Mouse (Mus musculus): ENCODE data around the gene Cpox. TPM values are rescaled to one million over a fixed set of nuclear protein-coding genes. Genes with fewer than 3 reads are reported as not detected.

The Cpox gene
- polyA plus RNA-seq, 1 experiment from 2014 or later, result 692 TPM

DNA sequence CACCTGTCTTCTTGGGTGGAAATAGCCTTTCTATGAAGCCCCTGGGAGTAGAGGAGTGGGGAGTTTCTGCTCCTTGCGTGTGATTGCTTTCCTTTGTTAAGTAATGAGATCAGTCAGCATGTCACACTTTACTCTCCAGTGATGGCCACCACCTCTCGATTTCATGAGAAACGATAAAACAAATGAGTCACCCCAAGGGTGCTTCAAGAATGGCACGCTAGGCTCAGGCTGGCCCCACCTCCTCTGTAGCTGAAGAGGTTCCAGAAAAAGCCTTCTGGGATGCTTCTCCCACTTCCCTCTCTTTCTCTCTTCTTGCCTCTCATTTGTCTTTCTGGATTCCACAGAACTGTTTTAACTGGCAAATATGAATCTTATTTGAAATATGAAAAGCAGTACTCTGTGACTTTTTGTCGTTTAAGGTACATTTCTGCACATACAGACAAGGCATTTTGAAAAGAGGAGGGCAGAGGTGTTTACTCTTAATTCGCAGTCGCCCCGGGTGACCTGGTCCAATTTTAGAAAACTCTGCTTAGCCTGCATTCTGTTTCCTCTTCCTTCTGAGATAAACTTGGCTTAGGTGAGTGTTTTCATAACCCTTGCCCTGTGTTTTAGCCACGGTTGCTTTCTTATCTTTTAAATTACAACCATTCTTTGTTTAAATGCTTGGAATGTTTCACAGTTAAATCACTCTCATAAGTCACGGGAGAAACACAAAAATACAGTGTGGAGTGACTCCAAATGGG lies 33.5 kb downstream of the Cpox start:
- Histone ChIP-seq H3K9me3 (replicated peaks) (no peaks in the 10 kb centered on the region), H3K36me3 (no peaks in the 10 kb centered on the region), H3K27ac (no peak overlapping the region), H3K4me1 (0 out of 2 replicates have a peak, but pooled peaks cover 5% of the 10 kb centered on the region), H3K27me3 (replicated peaks) (peaks cover 6% of the 10 kb centered on the region), H3K9ac (no peak overlapping the region), H3K4me3 (no peak overlapping the region), H3K4me2 (no peak overlapping the region)
- 26% methylated on average over 10 of the region's 10 CpGs for WGBS (ENCODE audit: insufficient replicate concordance)
- ATAC-seq, result no peak

DNA sequence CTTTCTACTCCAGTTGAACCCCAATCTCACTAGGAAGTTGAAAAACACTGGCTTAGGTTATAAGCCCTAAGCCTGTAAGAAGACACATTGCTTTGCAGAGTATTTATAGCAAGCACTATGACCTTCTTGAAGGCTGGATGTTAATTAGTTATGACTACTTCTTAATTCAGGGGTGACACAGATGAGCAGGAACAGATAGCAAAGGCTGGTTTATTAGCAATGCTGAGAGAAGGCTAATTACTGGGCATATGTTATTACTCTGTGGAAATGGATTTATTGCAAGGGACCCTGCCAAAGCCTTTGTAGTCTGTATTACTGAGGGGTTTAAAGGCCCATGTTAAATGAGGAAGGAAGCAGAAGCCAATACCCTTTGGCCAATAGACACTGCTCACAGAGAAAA lies 34.9 kb downstream of the Cpox start:
- no peak overlapping the region for H3K4me3 ChIP-seq
- H3K4me2 ChIP-seq, result no peak overlapping the region
- no peak overlapping the region for H3K9ac ChIP-seq
- no peaks in the 10 kb centered on the region for H3K9me3 ChIP-seq (replicated peaks)
- no peaks in the 10 kb centered on the region for H3K36me3 ChIP-seq
- ATAC-seq, result no peak
- peaks cover 10% of the 10 kb centered on the region; the same call in 1 of the 2 replicates for H3K4me1 ChIP-seq
- peaks cover 6% of the 10 kb centered on the region for H3K27me3 ChIP-seq (replicated peaks)
- H3K27ac ChIP-seq, result no peak overlapping the region

DNA sequence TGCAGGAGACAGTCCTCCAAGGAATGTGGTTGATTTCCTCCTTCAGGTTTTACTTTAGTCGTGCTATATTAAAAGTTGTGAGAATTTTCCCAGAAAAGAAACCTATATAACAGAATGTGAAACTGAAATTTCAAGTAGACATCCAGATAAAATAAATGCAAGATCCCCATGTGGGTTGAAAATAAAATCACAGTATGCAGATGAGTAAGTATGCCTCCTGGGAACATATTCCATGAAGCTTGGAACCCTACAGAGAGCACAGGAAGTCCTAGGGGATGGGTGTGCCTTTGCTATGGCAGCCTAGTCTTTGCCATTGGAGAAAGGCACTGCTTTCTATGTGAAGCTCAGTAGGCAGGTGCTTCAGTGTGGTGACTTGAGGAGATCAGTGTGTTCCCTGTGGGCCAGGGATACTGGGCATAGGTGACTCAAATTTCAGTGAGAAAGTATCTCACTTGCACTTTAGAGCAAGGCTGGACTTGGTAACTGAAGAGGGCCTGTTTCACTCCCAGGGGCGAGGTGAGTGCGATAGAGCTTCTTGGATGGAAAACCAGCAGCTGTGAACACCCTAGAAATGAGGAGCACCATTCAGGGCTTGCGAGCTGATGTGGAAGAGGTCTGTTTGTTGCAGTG lies 37.3 kb downstream of the Cpox start:
- WGBS (ENCODE audit: insufficient replicate concordance), result 72% methylated on average over 4 of the region's 4 CpGs

DNA sequence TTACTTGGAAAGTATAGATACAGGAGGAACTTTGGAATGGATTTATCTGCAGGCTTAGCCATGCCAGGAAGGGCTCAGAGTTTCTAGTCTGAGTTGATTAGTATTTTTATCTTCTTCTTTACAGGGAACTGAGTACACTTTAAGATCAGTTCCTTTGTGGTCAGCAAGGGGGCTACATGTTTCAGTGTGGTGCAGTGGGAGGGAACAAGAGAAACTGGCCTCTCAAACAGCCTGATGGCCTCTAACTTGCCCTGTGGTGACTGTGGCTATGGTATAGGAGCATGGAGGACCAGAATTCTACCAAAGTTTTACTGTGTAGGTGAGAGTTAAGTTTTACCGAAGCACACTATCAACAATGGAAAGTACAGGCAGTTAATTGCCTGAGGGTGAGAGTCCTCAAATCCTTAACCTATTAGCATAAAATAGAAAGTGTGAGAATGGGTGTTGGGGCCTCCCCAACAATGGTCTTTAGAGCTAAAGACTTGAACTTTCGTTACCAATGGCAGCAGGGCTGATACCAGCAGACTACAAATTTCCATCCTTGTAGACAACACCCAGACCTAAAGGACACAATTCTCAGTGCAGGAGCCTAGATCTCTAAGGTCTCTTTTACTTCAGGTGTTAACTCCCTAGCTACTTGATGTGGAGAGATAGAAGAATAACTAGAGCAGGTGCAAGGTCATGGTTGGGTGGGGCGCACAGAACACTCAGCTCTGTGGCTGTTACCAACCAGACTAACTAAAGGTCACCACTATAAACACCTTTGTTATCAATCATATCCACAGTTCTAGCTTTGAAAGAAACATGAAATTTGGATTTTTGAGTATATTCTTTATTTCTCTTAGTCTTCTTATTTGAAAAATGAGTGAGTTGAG lies 38.7 kb downstream of the Cpox start:
- H3K4me1 ChIP-seq, result peaks cover 5% of the 10 kb centered on the region; the same call in 1 of the 2 replicates
- no peak overlapping the region for H3K4me2 ChIP-seq
- H3K4me3 ChIP-seq, result no peak overlapping the region
- H3K27ac ChIP-seq, result no peak overlapping the region
- H3K9ac ChIP-seq, result no peak overlapping the region
- WGBS (ENCODE audit: insufficient replicate concordance), result 75% methylated on average over 3 of the region's 3 CpGs
- no peak for ATAC-seq
- H3K9me3 ChIP-seq (replicated peaks), result no peaks in the 10 kb centered on the region
- no peaks in the 10 kb centered on the region for H3K27me3 ChIP-seq (replicated peaks)
- H3K36me3 ChIP-seq, result no peaks in the 10 kb centered on the region

More for the DNA sequence above, 37.3 kb downstream of the Cpox start:
- Histone ChIP-seq H3K27me3 (replicated peaks) (peaks cover 5% of the 10 kb centered on the region; the same call in 1 of the 2 replicates), H3K4me1 (peaks cover 10% of the 10 kb centered on the region; the same call in 1 of the 2 replicates), H3K4me3 (no peak overlapping the region), H3K36me3 (no peaks in the 10 kb centered on the region), H3K9me3 (replicated peaks) (no peaks in the 10 kb centered on the region), H3K4me2 (no peak overlapping the region), H3K9ac (no peak overlapping the region), H3K27ac (no peak overlapping the region)
- no peak for ATAC-seq

DNA sequence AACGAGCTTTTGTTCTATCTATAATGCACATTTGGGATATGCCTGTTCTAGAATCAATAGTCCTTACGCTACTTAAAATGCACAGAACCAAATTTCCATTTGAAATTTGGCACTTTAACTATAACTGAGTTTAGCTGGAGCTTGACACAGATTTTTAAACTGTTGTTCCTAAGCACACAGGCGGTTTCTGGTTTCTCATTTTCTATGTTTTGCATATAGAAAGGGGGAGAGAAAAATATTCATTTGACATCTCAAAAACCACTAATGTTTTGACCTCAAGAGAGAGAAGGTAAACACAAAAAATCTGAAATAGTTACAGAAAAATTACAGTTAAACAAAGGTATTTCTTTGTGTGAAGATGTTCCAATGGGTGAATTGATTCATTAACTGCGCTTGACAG lies 39.4 kb downstream of the Cpox start:
- Histone ChIP-seq H3K36me3 (no peaks in the 10 kb centered on the region), H3K27ac (no peak overlapping the region)
- 68% methylated on average over 4 of the region's 4 CpGs for WGBS (ENCODE audit: insufficient replicate concordance)

DNA sequence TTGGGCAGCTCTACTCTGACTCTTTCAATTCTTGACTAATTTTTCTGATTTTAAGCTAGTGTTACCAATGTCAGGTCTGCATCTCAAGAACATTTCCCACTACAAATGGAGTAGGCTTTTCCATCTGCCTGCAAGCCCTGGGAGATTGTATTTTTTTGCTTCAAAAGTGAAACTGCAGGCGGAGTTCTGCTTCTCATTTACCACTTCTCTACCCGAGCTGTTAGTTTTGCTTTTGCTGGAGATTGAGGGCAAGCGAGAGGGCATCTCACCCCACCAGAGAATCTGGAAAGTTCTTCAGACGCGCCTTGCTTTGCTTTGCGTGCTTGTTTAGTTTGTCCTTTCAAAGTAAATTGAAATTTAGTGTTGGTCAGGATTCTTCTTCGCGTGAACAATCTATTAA lies 42.1 kb downstream of the Cpox start:
- H3K4me2 ChIP-seq, result no peak overlapping the region
- ATAC-seq, result no peak

More for the DNA sequence above, 39.4 kb downstream of the Cpox start:
- Histone ChIP-seq H3K4me1 (peaks cover 5% of the 10 kb centered on the region; the same call in 1 of the 2 replicates), H3K9me3 (replicated peaks) (no peaks in the 10 kb centered on the region), H3K4me3 (no peak overlapping the region), H3K4me2 (no peak overlapping the region), H3K9ac (no peak overlapping the region), H3K27me3 (replicated peaks) (no peaks in the 10 kb centered on the region)
- ATAC-seq, result no peak

DNA sequence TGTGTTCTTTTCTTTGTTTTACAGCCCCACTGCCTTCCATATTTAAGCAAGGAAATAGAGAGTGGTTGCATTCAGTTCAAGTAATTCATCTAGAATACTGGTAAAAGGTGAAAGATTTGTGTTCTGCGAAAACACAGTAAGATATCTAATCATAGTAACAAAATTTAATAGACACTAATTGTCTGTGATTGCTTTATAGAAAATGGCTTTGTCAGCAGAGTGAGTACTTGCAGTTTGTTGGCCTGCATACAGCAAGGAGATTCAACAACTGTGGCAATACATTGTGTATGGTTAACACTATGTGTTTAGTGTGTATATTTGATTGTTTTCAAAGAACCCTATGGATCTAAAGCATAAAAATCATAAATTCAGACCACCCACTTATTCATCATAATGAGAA lies 43.0 kb downstream of the Cpox start:
- no peaks in the 10 kb centered on the region for H3K36me3 ChIP-seq
- WGBS (ENCODE audit: insufficient replicate concordance), result 75% methylated on average over 1 of the region's 1 CpGs
- H3K9ac ChIP-seq, result no peak overlapping the region
- H3K9me3 ChIP-seq (replicated peaks), result no peaks in the 10 kb centered on the region
- H3K4me1 ChIP-seq, result peaks cover 5% of the 10 kb centered on the region; the same call in 1 of the 2 replicates
- H3K27ac ChIP-seq, result no peak overlapping the region
- H3K4me2 ChIP-seq, result no peak overlapping the region
- H3K4me3 ChIP-seq, result no peak overlapping the region
- ATAC-seq, result no peak
- H3K27me3 ChIP-seq (replicated peaks), result no peaks in the 10 kb centered on the region

More for the DNA sequence above, 42.1 kb downstream of the Cpox start:
- H3K9me3 ChIP-seq (replicated peaks), result no peaks in the 10 kb centered on the region
- H3K27me3 ChIP-seq (replicated peaks), result no peaks in the 10 kb centered on the region
- no peaks in the 10 kb centered on the region for H3K36me3 ChIP-seq
- H3K27ac ChIP-seq, result no peak overlapping the region
- H3K9ac ChIP-seq, result no peak overlapping the region
- peaks cover 5% of the 10 kb centered on the region; the same call in 1 of the 2 replicates for H3K4me1 ChIP-seq
- 65% methylated on average over 8 of the region's 8 CpGs for WGBS (ENCODE audit: insufficient replicate concordance)
- H3K4me3 ChIP-seq, result no peak overlapping the region

DNA sequence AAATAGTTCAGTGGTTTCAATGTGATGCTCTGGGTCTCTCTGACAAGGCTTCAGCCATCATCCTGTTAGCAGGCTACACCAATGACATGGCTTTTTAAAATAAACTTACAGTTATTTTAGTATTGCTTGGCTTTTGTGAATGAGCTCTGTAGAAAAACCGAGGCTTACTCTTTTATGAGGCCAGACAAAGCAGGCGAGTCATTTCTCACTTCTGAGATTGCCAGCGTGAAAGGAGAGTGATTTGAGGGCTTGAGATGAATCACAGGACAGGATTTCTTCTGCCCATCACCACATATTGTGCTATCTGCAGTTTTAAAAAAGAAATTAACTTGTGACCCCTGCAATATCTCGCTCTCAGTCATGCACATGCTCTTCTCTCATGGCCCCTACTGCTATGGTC lies 44.9 kb downstream of the Cpox start:
- Histone ChIP-seq H3K36me3 (no peaks in the 10 kb centered on the region), H3K4me3 (no peak overlapping the region), H3K9ac (no peak overlapping the region), H3K4me1 (no peaks in the 10 kb centered on the region), H3K9me3 (replicated peaks) (no peaks in the 10 kb centered on the region), H3K27me3 (replicated peaks) (no peaks in the 10 kb centered on the region), H3K4me2 (no peak overlapping the region), H3K27ac (no peak overlapping the region)
- ATAC-seq, result no peak
- 53% methylated on average over 4 of the region's 4 CpGs for WGBS (ENCODE audit: insufficient replicate concordance)

DNA sequence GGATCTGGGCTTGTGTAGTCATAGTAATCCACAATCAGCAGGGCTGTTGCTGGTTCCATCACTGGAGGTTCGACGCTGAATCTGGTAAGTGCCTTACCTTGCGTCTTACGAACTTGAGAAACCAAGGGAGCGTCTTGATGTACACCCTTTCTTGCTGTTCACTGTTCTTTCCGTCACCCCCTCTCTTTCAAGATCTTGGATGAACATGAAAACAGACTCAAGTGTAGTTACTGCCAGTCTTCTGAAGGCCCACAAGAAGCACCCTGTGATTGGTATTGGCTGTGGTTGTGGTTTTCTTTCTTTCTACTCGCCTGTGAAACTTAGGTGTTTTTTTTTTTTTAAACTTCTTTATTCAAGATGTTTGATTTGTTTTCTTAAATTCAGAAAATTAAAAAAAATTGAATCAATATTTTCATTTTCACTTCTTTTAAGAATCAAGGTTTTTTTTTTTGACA lies 48.6 kb downstream of the Cpox start, which contains the start of gene Gpr15:
TSS of gene Gpr15 (minus strand) at position 405 of the 455 bp plus-strand sequence.
- Histone ChIP-seq H3K4me1 (no peaks in the 10 kb centered on the region), H3K4me3 (no peak within 1 kb of the TSS), H3K27ac (no peak within 1 kb of the TSS), H3K4me2 (no peak within 1 kb of the TSS), H3K9ac (no peak within 1 kb of the TSS), H3K27me3 (replicated peaks) (no peaks in the 10 kb centered on the region), H3K9me3 (replicated peaks) (no peaks in the 10 kb centered on the region), H3K36me3 (no peaks in the 10 kb centered on the region)
- ATAC-seq, result no peak
- 81% methylated on average over 7 of the region's 7 CpGs for WGBS (ENCODE audit: insufficient replicate concordance)

DNA sequence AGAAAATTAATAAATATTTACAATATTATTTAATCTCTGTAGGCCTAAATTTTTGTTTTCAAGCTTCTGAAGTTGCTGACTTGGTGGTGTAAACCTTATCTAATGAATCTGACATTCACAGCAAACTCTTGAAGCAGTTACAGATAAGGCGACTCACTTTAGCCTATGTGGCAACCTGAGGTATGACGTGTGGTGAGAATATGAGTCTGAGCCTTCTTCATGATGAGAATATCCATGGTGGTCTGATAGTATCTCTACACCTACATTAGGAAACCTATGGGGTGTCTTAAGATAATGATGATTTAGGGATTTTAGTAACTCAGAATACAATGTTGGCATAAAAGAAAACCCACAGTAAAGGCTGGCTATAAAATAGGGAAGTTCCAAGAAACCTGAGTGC lies 52.2 kb downstream of the Cpox start:
- Histone ChIP-seq H3K27ac (no peak overlapping the region), H3K9ac (no peak overlapping the region), H3K4me3 (no peak overlapping the region), H3K36me3 (no peaks in the 10 kb centered on the region), H3K4me2 (no peak overlapping the region), H3K27me3 (replicated peaks) (no peaks in the 10 kb centered on the region), H3K9me3 (replicated peaks) (no peaks in the 10 kb centered on the region), H3K4me1 (no peaks in the 10 kb centered on the region)
- ATAC-seq, result no peak
- 36% methylated on average over 2 of the region's 2 CpGs for WGBS (ENCODE audit: insufficient replicate concordance)

DNA sequence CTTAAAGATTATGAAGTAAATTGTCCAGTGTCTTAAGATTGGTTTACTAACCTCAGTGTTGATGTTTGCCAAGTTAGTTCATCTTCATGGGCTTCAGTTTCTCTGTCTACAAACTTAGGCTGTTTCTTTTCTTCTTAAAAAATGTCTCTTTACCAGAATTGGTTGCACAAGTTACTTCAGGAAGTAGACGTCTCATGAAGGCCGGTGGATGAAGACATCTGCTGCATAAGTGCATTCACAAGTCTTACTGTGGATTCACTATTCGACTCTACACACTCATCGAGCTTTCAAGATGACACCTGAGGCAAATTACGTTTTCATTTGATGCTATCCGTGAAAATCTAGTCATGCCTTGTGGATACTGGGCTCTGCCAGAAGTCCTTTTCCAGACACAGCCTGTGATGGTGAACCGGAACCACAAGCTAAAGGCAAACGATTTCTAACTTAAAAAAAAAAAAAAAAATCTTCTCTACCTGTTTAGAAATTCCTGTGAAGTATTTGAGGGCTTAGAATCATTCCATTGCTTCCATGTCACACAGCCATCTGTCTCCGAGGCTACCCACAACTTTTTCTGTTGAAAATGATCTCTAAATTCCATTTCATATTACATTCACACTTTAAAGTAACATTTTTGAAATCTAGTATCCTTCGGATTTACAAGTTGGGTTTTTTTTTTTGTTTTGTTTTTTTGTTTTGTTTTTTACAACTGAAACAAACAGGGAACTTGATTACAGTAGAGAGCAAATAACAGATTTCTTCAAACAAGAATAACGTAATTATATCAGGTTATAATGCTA lies 56.8 kb downstream of the Cpox start:
- H3K4me1 ChIP-seq, result peaks cover 7% of the 10 kb centered on the region
- H3K36me3 ChIP-seq, result peaks cover 23% of the 10 kb centered on the region
- WGBS (ENCODE audit: insufficient replicate concordance), result 65% methylated on average over 11 of the region's 11 CpGs
- no peaks in the 10 kb centered on the region for H3K27me3 ChIP-seq (replicated peaks)
- peak overlapping the region; percentile 84; the same call in 1 of the 2 replicates for H3K4me3 ChIP-seq
- no peaks in the 10 kb centered on the region for H3K9me3 ChIP-seq (replicated peaks)
- no peak for ATAC-seq
- no peak overlapping the region for H3K27ac ChIP-seq
- no peak overlapping the region for H3K9ac ChIP-seq
- H3K4me2 ChIP-seq, result peak overlapping the region; percentile 88
